In the genomic region with DNA sequence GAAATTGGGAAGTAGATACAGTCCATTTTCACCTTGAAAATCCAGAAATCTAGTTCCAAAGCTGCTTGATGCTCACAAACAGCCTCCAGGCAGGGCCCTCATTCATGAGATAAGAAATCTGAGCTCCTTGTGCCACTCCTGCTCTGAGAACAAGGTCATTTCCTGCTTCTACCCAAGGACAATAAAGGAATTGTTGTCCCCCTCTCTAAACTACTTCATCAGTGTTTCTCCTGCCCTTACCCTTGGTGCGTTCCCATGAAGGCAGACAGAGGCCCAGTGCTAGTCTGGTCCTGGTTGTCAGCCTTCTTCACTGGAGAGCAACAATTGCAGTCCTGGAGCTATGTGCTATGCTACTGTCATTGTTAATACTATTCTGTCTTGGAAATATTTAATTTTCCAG, we compare ENCODE assay signal across 32 mouse cellular contexts.
DNase-seq lines count a peak whose midpoint lies in the region; ATAC-seq and TF ChIP-seq lines count a peak whose summit lies in the region.
"Had no signal": no experiment of that assay in that cellular context is flagged by ENCODE, and none has a peak within 500 bp of the region (broad histone marks: within the 10 kb centered on the region; RNA-seq: fewer than 3 reads in every experiment).

No protein-coding gene starts in this region.

- WGBS in kidney, postnatal 0 days: 56% methylated on average over 1 of the region's 1 CpGs
- 64% methylated on average over 1 of the region's 1 CpGs for WGBS in intestine, embryonic 14.5 days
- WGBS in stomach, embryonic 16.5 days: 58% methylated on average over 1 of the region's 1 CpGs
- WGBS in hindbrain, embryonic 14.5 days: 77% methylated on average over 1 of the region's 1 CpGs

- peak; percentile 7 for DNase-seq in kidney, postnatal 0 days (ENCODE audit: low spot score)
- no peak for DNase-seq in kidney, adult 11 months
- peak; percentile 12 for DNase-seq in ES-E14 (ENCODE audit: low read depth, low spot score)
- DNase-seq in intestine, embryonic 14.5 days (ENCODE audit: low spot score): no peak
- DNase-seq in hindbrain, embryonic 14.5 days (ENCODE audit: low spot score): no peak
- no peak for DNase-seq in cerebellum, postnatal 4 days (ENCODE audit: low spot score in 2 of 2)
- DNase-seq: adrenal gland, adult 2 months; cerebellum, adult 2 months; cerebellum, postnatal 14 days; gastrocnemius, postnatal 25 days; heart, adult 18-20 months; heart, postnatal 36 days; kidney, adult 8-10 months; kidney, postnatal 25 days; lung, postnatal 36 days; right cerebral cortex, postnatal 25 days; spleen, adult 18-20 months; thymus, postnatal 4 days had no signal

- in situ Hi-C loops in ES-E14 (cut with MboI; ENCODE audit: low sequenced_read_pairs in 2 of 2, unreplicated experiment in 2 of 2): no loop called here

- H3K27ac ChIP-seq in kidney, postnatal 0 days: no peak overlapping the region
- no peak overlapping the region for H3K27ac ChIP-seq in ES-E14 (ENCODE audit: insufficient read depth, low read depth, low read length, poor library complexity, severe bottlenecking)
- H3K27ac ChIP-seq in intestine, embryonic 14.5 days (ENCODE audit: low read depth): no peak overlapping the region
- H3K27ac ChIP-seq in stomach, embryonic 16.5 days (ENCODE audit: low read length): 0 out of 2 replicates have a peak overlapping the region, but pooled peaks have one; percentile 4
- H3K27ac ChIP-seq in hindbrain, embryonic 14.5 days: no peak overlapping the region
- H3K27ac ChIP-seq: embryonic facial prominence, embryonic 10.5 days; embryonic facial prominence, embryonic 15.5 days; forebrain, embryonic 13.5 days; hindbrain, embryonic 12.5 days; layer of hippocampus, adult 2 months; left cerebral cortex, adult 2 months; limb, embryonic 12.5 days; liver, embryonic 15.5 days; lung, embryonic 15.5 days; midbrain, embryonic 13.5 days had no signal

- H3K4me3 ChIP-seq in kidney, postnatal 0 days (replicated peaks; ENCODE audit: low read depth, low read length): no peak overlapping the region
- no peak overlapping the region for H3K4me3 ChIP-seq in ES-E14 (ENCODE audit: insufficient read depth in 1 of 2, low read depth in 1 of 2, low read length in 2 of 2, poor library complexity in 1 of 2, severe bottlenecking in 1 of 2)
- no peak overlapping the region for H3K4me3 ChIP-seq in intestine, embryonic 14.5 days (ENCODE audit: low read depth, low read length)
- H3K4me3 ChIP-seq in stomach, embryonic 16.5 days (replicated peaks; ENCODE audit: low read length): no peak overlapping the region
- no peak overlapping the region for H3K4me3 ChIP-seq in hindbrain, embryonic 14.5 days (replicated peaks; ENCODE audit: low read length)
- H3K4me3 ChIP-seq: embryonic facial prominence, embryonic 10.5 days; embryonic facial prominence, embryonic 15.5 days; forebrain, embryonic 13.5 days; hindbrain, embryonic 12.5 days; layer of hippocampus, adult 2 months; left cerebral cortex, adult 2 months; limb, embryonic 12.5 days; liver, embryonic 15.5 days; lung, embryonic 15.5 days; megakaryocyte, embryonic 14.5 days; midbrain, embryonic 13.5 days had no signal

- no peaks in the 10 kb centered on the region for H3K36me3 ChIP-seq in kidney, postnatal 0 days (ENCODE audit: insufficient read depth, low read length)
- no peaks in the 10 kb centered on the region for H3K36me3 ChIP-seq in ES-E14 (ENCODE audit: control insufficient read depth, insufficient read depth, low read length, poor library complexity, severe bottlenecking)
- H3K36me3 ChIP-seq in intestine, embryonic 14.5 days (ENCODE audit: control insufficient read depth, insufficient read depth, low read length): no peaks in the 10 kb centered on the region
- H3K36me3 ChIP-seq in stomach, embryonic 16.5 days (ENCODE audit: control insufficient read depth, insufficient read depth, low read length): no peaks in the 10 kb centered on the region
- no peaks in the 10 kb centered on the region for H3K36me3 ChIP-seq in hindbrain, embryonic 14.5 days (replicated peaks; ENCODE audit: control insufficient read depth, insufficient read depth)
- H3K36me3 ChIP-seq: embryonic facial prominence, embryonic 10.5 days; embryonic facial prominence, embryonic 15.5 days; hindbrain, embryonic 12.5 days; limb, embryonic 12.5 days; liver, embryonic 15.5 days; lung, embryonic 15.5 days; midbrain, embryonic 13.5 days had no signal

- H3K9ac ChIP-seq in kidney, postnatal 0 days (ENCODE audit: low read depth, low read length): no peak overlapping the region
- H3K9ac ChIP-seq in ES-E14 (ENCODE audit: insufficient read depth, low read depth, low read length, poor library complexity, severe bottlenecking): no peak overlapping the region
- no peak overlapping the region for H3K9ac ChIP-seq in intestine, embryonic 14.5 days (ENCODE audit: low read length)
- H3K9ac ChIP-seq in stomach, embryonic 16.5 days (ENCODE audit: low read length): no peak overlapping the region
- no peak overlapping the region for H3K9ac ChIP-seq in hindbrain, embryonic 14.5 days
- H3K9ac ChIP-seq: embryonic facial prominence, embryonic 15.5 days; forebrain, embryonic 13.5 days; hindbrain, embryonic 12.5 days; limb, embryonic 12.5 days; liver, embryonic 15.5 days; lung, embryonic 15.5 days; midbrain, embryonic 13.5 days had no signal

- H3K4me2 ChIP-seq in kidney, postnatal 0 days (ENCODE audit: low read length): no peak overlapping the region
- no peak overlapping the region for H3K4me2 ChIP-seq in intestine, embryonic 14.5 days (ENCODE audit: low read length)
- H3K4me2 ChIP-seq in stomach, embryonic 16.5 days (ENCODE audit: low read depth, low read length): no peak overlapping the region
- no peak overlapping the region for H3K4me2 ChIP-seq in hindbrain, embryonic 14.5 days (replicated peaks)
- H3K4me2 ChIP-seq: embryonic facial prominence, embryonic 15.5 days; forebrain, embryonic 13.5 days; heart, embryonic 11.5 days; hindbrain, embryonic 12.5 days; limb, embryonic 12.5 days; liver, embryonic 15.5 days; lung, embryonic 15.5 days; midbrain, embryonic 13.5 days had no signal

- TF ChIP-seq CTCF in kidney, postnatal 0 days (IDR thresholded peaks at IDR 0.05; ENCODE audit: low read depth): no peak

- no peaks in the 10 kb centered on the region for H3K9me3 ChIP-seq in kidney, postnatal 0 days (replicated peaks; ENCODE audit: low read length)
- no peaks in the 10 kb centered on the region for H3K9me3 ChIP-seq in ES-E14 (ENCODE audit: control insufficient read depth, insufficient read depth, low read depth, low read length)
- no peaks in the 10 kb centered on the region for H3K9me3 ChIP-seq in intestine, embryonic 14.5 days (ENCODE audit: control insufficient read depth, low read length)
- H3K9me3 ChIP-seq in stomach, embryonic 16.5 days (replicated peaks; ENCODE audit: control insufficient read depth, low read length): no peaks in the 10 kb centered on the region
- H3K9me3 ChIP-seq in hindbrain, embryonic 14.5 days (ENCODE audit: control insufficient read depth, low read length): no peaks in the 10 kb centered on the region
- H3K9me3 ChIP-seq: embryonic facial prominence, embryonic 10.5 days; embryonic facial prominence, embryonic 15.5 days; forebrain, embryonic 13.5 days; hindbrain, embryonic 12.5 days; limb, embryonic 12.5 days; liver, embryonic 15.5 days; lung, embryonic 15.5 days; megakaryocyte, embryonic 14.5 days; midbrain, embryonic 13.5 days had no signal

- H3K4me1 ChIP-seq in kidney, postnatal 0 days (replicated peaks; ENCODE audit: insufficient read depth, low read length): no peaks in the 10 kb centered on the region
- H3K4me1 ChIP-seq in ES-E14 (ENCODE audit: control insufficient read depth in 2 of 2, insufficient read depth in 2 of 2, low read length in 2 of 2, poor library complexity in 1 of 2): 0 out of 4 replicates have a peak, but pooled peaks cover 0 to 2% of the 10 kb centered on the region in 2 experiments
- no peaks in the 10 kb centered on the region for H3K4me1 ChIP-seq in intestine, embryonic 14.5 days (replicated peaks; ENCODE audit: control insufficient read depth, insufficient read depth, low read length)
- H3K4me1 ChIP-seq in stomach, embryonic 16.5 days (ENCODE audit: control insufficient read depth, insufficient read depth, low read length): no peaks in the 10 kb centered on the region
- no peaks in the 10 kb centered on the region for H3K4me1 ChIP-seq in hindbrain, embryonic 14.5 days (replicated peaks; ENCODE audit: control insufficient read depth, insufficient read depth, low read length)
- H3K4me1 ChIP-seq: embryonic facial prominence, embryonic 15.5 days; forebrain, embryonic 13.5 days; hindbrain, embryonic 12.5 days; limb, embryonic 12.5 days; liver, embryonic 15.5 days; lung, embryonic 15.5 days; megakaryocyte, embryonic 14.5 days; midbrain, embryonic 13.5 days had no signal

- H3K27me3 ChIP-seq in kidney, postnatal 0 days (ENCODE audit: insufficient read depth, low read length): no peaks in the 10 kb centered on the region
- H3K27me3 ChIP-seq in intestine, embryonic 14.5 days (replicated peaks; ENCODE audit: control insufficient read depth, insufficient read depth, low read length): no peaks in the 10 kb centered on the region
- H3K27me3 ChIP-seq in stomach, embryonic 16.5 days (ENCODE audit: control insufficient read depth, insufficient read depth, low read length): no peaks in the 10 kb centered on the region
- no peaks in the 10 kb centered on the region for H3K27me3 ChIP-seq in hindbrain, embryonic 14.5 days (ENCODE audit: control insufficient read depth, insufficient read depth, low read length)
- H3K27me3 ChIP-seq: embryonic facial prominence, embryonic 15.5 days; forebrain, embryonic 13.5 days; hindbrain, embryonic 12.5 days; limb, embryonic 12.5 days; liver, embryonic 15.5 days; lung, embryonic 15.5 days; megakaryocyte, embryonic 14.5 days; midbrain, embryonic 13.5 days had no signal

- no peak for ATAC-seq in kidney, postnatal 0 days (replicated peaks; ENCODE audit: low FRiP score, low read depth)
- ATAC-seq in intestine, embryonic 14.5 days (replicated peaks; ENCODE audit: low FRiP score, low TSS enrichment, low read depth): 0 out of 2 replicates have a peak, but pooled peaks have one; percentile 64
- no peak for ATAC-seq in stomach, embryonic 16.5 days (ENCODE audit: insufficient read depth, low FRiP score)
- ATAC-seq in hindbrain, embryonic 14.5 days (ENCODE audit: low FRiP score): no peak
- ATAC-seq: activated CD4-positive, CD25-positive, alpha-beta regulatory T cell, adult 4 months; forebrain, embryonic 13.5 days; midbrain, embryonic 13.5 days had no signal

TF ChIP-seq in ES-E14, 5 proteins besides CTCF, POLR2A, EP300 and RAD21:
- TF ChIP-seq MAFK (IDR thresholded peaks at IDR 0.05; ENCODE audit: insufficient read depth, low read depth, low read length) (no peak), CHD2 (IDR thresholded peaks at IDR 0.05; ENCODE audit: low read depth, low read length) (no peak), ZNF384 (IDR thresholded peaks at IDR 0.05; ENCODE audit: low read depth, low read length) (no peak), HCFC1 (IDR thresholded peaks at IDR 0.05; ENCODE audit: borderline replicate concordance, insufficient read depth, low read length) (no peak), ZC3H11A (IDR thresholded peaks at IDR 0.05; ENCODE audit: borderline replicate concordance, low read depth, low read length) (no peak)

Comparison
In these comparisons a context has a peak if more than half of its experiments do, and no peak if none do; other contexts are left out.
1. DNase-seq: peak in kidney, postnatal 0 days (single experiment) and ES-E14 (single experiment); none in kidney, adult 11 months (single experiment), intestine, embryonic 14.5 days (single experiment), hindbrain, embryonic 14.5 days (single experiment) and cerebellum, postnatal 4 days (0 of 2).